9 mouse cellular contexts compared by ENCODE assay signal in the genomic region with DNA sequence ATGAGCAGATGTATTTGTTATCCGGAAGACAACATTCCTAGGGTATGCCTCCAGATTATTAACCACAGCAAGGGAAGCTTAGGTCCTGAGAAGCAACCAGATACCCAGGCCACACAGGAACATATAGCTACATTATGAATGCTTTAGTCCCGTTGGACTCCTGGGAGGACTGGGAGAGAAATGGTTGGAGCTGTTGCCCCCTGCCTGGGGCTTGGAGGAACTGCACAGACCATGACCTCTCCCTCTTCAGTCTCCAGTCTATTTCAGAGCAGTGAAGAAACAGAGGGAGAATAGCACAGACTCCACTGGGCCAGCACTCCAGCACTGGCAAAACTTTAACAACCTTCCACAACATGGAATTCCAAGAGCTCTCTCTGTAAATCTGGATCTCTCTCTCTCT. TPM values are rescaled to one million over a fixed set of nuclear protein-coding genes. Genes with fewer than 3 reads are reported as not detected.
DNase-seq lines count a peak whose midpoint lies in the region; ATAC-seq and TF ChIP-seq lines count a peak whose summit lies in the region.
"Had no signal": no experiment of that assay in that cellular context is flagged by ENCODE, and none has a peak within 500 bp of the region (broad histone marks: within the 10 kb centered on the region; RNA-seq: fewer than 3 reads in every experiment).

No protein-coding gene starts in this region.

- WGBS in midbrain, postnatal 0 days, result 45% methylated on average over 2 of the region's 2 CpGs
- 45% methylated on average over 2 of the region's 2 CpGs for WGBS in midbrain, embryonic 15.5 days

- no peak overlapping the region for H3K27ac ChIP-seq in midbrain, postnatal 0 days (ENCODE audit: low read depth, low read length)
- no peak overlapping the region for H3K27ac ChIP-seq in midbrain, embryonic 15.5 days
- H3K27ac ChIP-seq: hindbrain, embryonic 15.5 days had no signal

- H3K27me3 ChIP-seq in midbrain, postnatal 0 days (ENCODE audit: insufficient read depth, low read length), result no peaks in the 10 kb centered on the region
- H3K27me3 ChIP-seq in midbrain, embryonic 15.5 days (replicated peaks), result no peaks in the 10 kb centered on the region
- H3K27me3 ChIP-seq: hindbrain, embryonic 15.5 days had no signal

- H3K36me3 ChIP-seq in midbrain, postnatal 0 days (ENCODE audit: insufficient read depth, low read length), result no peaks in the 10 kb centered on the region
- H3K36me3 ChIP-seq in midbrain, embryonic 15.5 days (replicated peaks), result no peaks in the 10 kb centered on the region
- H3K36me3 ChIP-seq: hindbrain, embryonic 15.5 days had no signal

- no peak overlapping the region for H3K9ac ChIP-seq in midbrain, postnatal 0 days (replicated peaks; ENCODE audit: low read length, poor library complexity, severe bottlenecking)
- H3K9ac ChIP-seq in midbrain, embryonic 15.5 days, result no peak overlapping the region
- H3K9ac ChIP-seq: hindbrain, embryonic 15.5 days had no signal

- H3K4me3 ChIP-seq in midbrain, postnatal 0 days (ENCODE audit: low read depth, low read length), result no peak overlapping the region
- no peak overlapping the region for H3K4me3 ChIP-seq in midbrain, embryonic 15.5 days
- H3K4me3 ChIP-seq: hindbrain, embryonic 15.5 days had no signal

- H3K4me1 ChIP-seq in midbrain, postnatal 0 days (ENCODE audit: insufficient read depth, low read length), result peaks cover 8% of the 10 kb centered on the region; the same call in 1 of the 2 replicates
- no peaks in the 10 kb centered on the region for H3K4me1 ChIP-seq in midbrain, embryonic 15.5 days

- no peak overlapping the region for H3K4me2 ChIP-seq in midbrain, postnatal 0 days (ENCODE audit: low read depth, low read length, poor library complexity, severe bottlenecking)
- H3K4me2 ChIP-seq in midbrain, embryonic 15.5 days, result no peak overlapping the region
- H3K4me2 ChIP-seq: hindbrain, embryonic 15.5 days had no signal

- no peaks in the 10 kb centered on the region for H3K9me3 ChIP-seq in midbrain, postnatal 0 days (ENCODE audit: low read length)
- H3K9me3 ChIP-seq in midbrain, embryonic 15.5 days, result no peaks in the 10 kb centered on the region
- H3K9me3 ChIP-seq: hindbrain, embryonic 15.5 days had no signal

- no peak for DNase-seq in cerebellum, adult 11-12 months
- DNase-seq in midbrain, postnatal 0 days (ENCODE audit: low spot score), result peak; percentile 69
- peak; percentile 71 for DNase-seq in embryo, embryonic 11 days
- peak; percentile 57 to 64 for DNase-seq in lung, adult 18-20 months
- DNase-seq in thymus, postnatal 25 days, result peak; percentile 32
- DNase-seq in gastrocnemius, adult 18-20 months (ENCODE audit: low spot score), result no peak

- 0 out of 2 replicates have a peak, but pooled peaks have one; percentile 33 for ATAC-seq in cerebellum, adult (ENCODE audit: insufficient number of reproducible peaks, low FRiP score, low TSS enrichment)
- no peak for ATAC-seq in midbrain, postnatal 0 days (ENCODE audit: low FRiP score)
- ATAC-seq in midbrain, embryonic 15.5 days (replicated peaks), result no peak

- peak; percentile 66 for TF ChIP-seq CTCF in midbrain, postnatal 0 days (IDR thresholded peaks at IDR 0.05)

RNA-seq across cellular contexts. Expression of a gene that starts 17.9 kb away (rescaled TPM):
- 51.6 and 63.1 TPM in 2 replicates for total RNA-seq in midbrain, postnatal 0 days (2014; rRNA removed)
- 101 and 103 TPM in 2 replicates for polyA plus RNA-seq in midbrain, postnatal 0 days (2015; fragmentation: Nextera tagmentation; extraction: Ambion mirVana)
- polyA plus RNA-seq in midbrain, embryonic 15.5 days (2015; fragmentation: Nextera tagmentation; extraction: Ambion mirVana), result 93.7 and 102 TPM in 2 replicates
- total RNA-seq in gastrocnemius, adult 18-20 months (2021), result 1 to 10 TPM; 6.7 to 9.9 TPM

Comparison
In these comparisons a context has a peak if more than half of its experiments do, and no peak if none do; other contexts are left out.
1. DNase-seq: peak in midbrain, postnatal 0 days (single experiment), embryo, embryonic 11 days (single experiment), lung, adult 18-20 months (2 of 2) and thymus, postnatal 25 days (single experiment); none in cerebellum, adult 11-12 months (single experiment) and gastrocnemius, adult 18-20 months (single experiment).